Mouse (Mus musculus): ENCODE measurements at regions not wholly inside any gene's neighbourhood (a gene's known extent, or its start where the extent isn't known, plus 50 kb on each side); places are given as distances from the start of the nearest gene placed in this dataset.

GRCm38 (mm10) chr9:84673327-84673726 is 639.2 kb upstream of the Gm11114 start:
- Histone ChIP-seq H3K36me3 (ENCODE audit: control insufficient read depth, insufficient read depth, low read length) (no peaks in the 10 kb centered on the region), H3K4me2 (ENCODE audit: low read length) (no peak overlapping the region), H3K4me1 (ENCODE audit: control insufficient read depth, insufficient read depth, low read depth, low read length) (no peaks in the 10 kb centered on the region), H3K27me3 (replicated peaks; ENCODE audit: control insufficient read depth, insufficient read depth, low read length) (no peaks in the 10 kb centered on the region), H3K9ac (ENCODE audit: low read depth, low read length) (no peak overlapping the region), H3K4me3 (ENCODE audit: low read length) (no peak overlapping the region), H3K9me3 (ENCODE audit: control insufficient read depth, low read length) (no peaks in the 10 kb centered on the region), H3K27ac (ENCODE audit: low read depth, low read length) (no peak overlapping the region)
- no peak for ATAC-seq
- 58% methylated on average over 3 of the region's 3 CpGs for WGBS

GRCm38 (mm10) chr9:84678416-84678815 is 634.2 kb upstream of the Gm11114 start:
- Histone ChIP-seq H3K36me3 (ENCODE audit: control insufficient read depth, insufficient read depth, low read length) (no peaks in the 10 kb centered on the region), H3K9me3 (ENCODE audit: control insufficient read depth, low read length) (no peaks in the 10 kb centered on the region), H3K27ac (ENCODE audit: low read depth, low read length) (no peak overlapping the region), H3K4me2 (ENCODE audit: low read length) (no peak overlapping the region), H3K27me3 (replicated peaks; ENCODE audit: control insufficient read depth, insufficient read depth, low read length) (no peaks in the 10 kb centered on the region), H3K4me3 (ENCODE audit: low read length) (no peak overlapping the region), H3K4me1 (ENCODE audit: control insufficient read depth, insufficient read depth, low read depth, low read length) (no peaks in the 10 kb centered on the region), H3K9ac (ENCODE audit: low read depth, low read length) (no peak overlapping the region)
- ATAC-seq, result no peak
- 93% methylated on average over 1 of the region's 1 CpGs for WGBS

- no peaks in the 10 kb centered on the region for H3K4me1 ChIP-seq (ENCODE audit: control insufficient read depth, insufficient read depth, low read depth, low read length)
- no peak overlapping the region for H3K27ac ChIP-seq (ENCODE audit: low read depth, low read length)
- no peak overlapping the region for H3K9ac ChIP-seq (ENCODE audit: low read depth, low read length)
- H3K27me3 ChIP-seq (replicated peaks; ENCODE audit: control insufficient read depth, insufficient read depth, low read length), result no peaks in the 10 kb centered on the region
- H3K4me3 ChIP-seq (ENCODE audit: low read length), result no peak overlapping the region
- no peak for ATAC-seq
- WGBS, result 89% methylated on average over 3 of the region's 3 CpGs
- H3K4me2 ChIP-seq (ENCODE audit: low read length), result no peak overlapping the region
- no peaks in the 10 kb centered on the region for H3K36me3 ChIP-seq (ENCODE audit: control insufficient read depth, insufficient read depth, low read length)
- no peaks in the 10 kb centered on the region for H3K9me3 ChIP-seq (ENCODE audit: control insufficient read depth, low read length)
Measured at GRCm38 (mm10) chr9:84718615-84719191, 593.9 kb upstream of the Gm11114 start.

GRCm38 (mm10) chr9:84719396-84719795 is 593.2 kb upstream of the Gm11114 start:
- ATAC-seq, result no peak
- WGBS, result 90% methylated on average over 3 of the region's 3 CpGs
- Histone ChIP-seq H3K9me3 (ENCODE audit: control insufficient read depth, low read length) (no peaks in the 10 kb centered on the region), H3K9ac (ENCODE audit: low read depth, low read length) (no peak overlapping the region), H3K4me3 (ENCODE audit: low read length) (no peak overlapping the region), H3K27ac (ENCODE audit: low read depth, low read length) (no peak overlapping the region), H3K4me1 (ENCODE audit: control insufficient read depth, insufficient read depth, low read depth, low read length) (no peaks in the 10 kb centered on the region), H3K4me2 (ENCODE audit: low read length) (no peak overlapping the region), H3K27me3 (replicated peaks; ENCODE audit: control insufficient read depth, insufficient read depth, low read length) (no peaks in the 10 kb centered on the region), H3K36me3 (ENCODE audit: control insufficient read depth, insufficient read depth, low read length) (no peaks in the 10 kb centered on the region)

- no peak for ATAC-seq
- Histone ChIP-seq H3K27ac (ENCODE audit: low read depth, low read length) (no peak overlapping the region), H3K4me1 (ENCODE audit: control insufficient read depth, insufficient read depth, low read depth, low read length) (no peaks in the 10 kb centered on the region), H3K27me3 (replicated peaks; ENCODE audit: control insufficient read depth, insufficient read depth, low read length) (no peaks in the 10 kb centered on the region), H3K4me2 (ENCODE audit: low read length) (no peak overlapping the region), H3K9ac (ENCODE audit: low read depth, low read length) (no peak overlapping the region), H3K9me3 (ENCODE audit: control insufficient read depth, low read length) (no peaks in the 10 kb centered on the region), H3K4me3 (ENCODE audit: low read length) (no peak overlapping the region), H3K36me3 (ENCODE audit: control insufficient read depth, insufficient read depth, low read length) (no peaks in the 10 kb centered on the region)
- WGBS, result 87% methylated on average over 2 of the region's 2 CpGs
Measured at GRCm38 (mm10) chr9:84720454-84720853, 592.1 kb upstream of the Gm11114 start.

- ATAC-seq, result no peak
- no peaks in the 10 kb centered on the region for H3K9me3 ChIP-seq (ENCODE audit: control insufficient read depth, low read length)
- no peaks in the 10 kb centered on the region for H3K36me3 ChIP-seq (ENCODE audit: control insufficient read depth, insufficient read depth, low read length)
- no peak overlapping the region for H3K27ac ChIP-seq (ENCODE audit: low read depth, low read length)
- no peak overlapping the region for H3K9ac ChIP-seq (ENCODE audit: low read depth, low read length)
- no peak overlapping the region for H3K4me3 ChIP-seq (ENCODE audit: low read length)
- H3K4me1 ChIP-seq (ENCODE audit: control insufficient read depth, insufficient read depth, low read depth, low read length), result no peaks in the 10 kb centered on the region
- no peaks in the 10 kb centered on the region for H3K27me3 ChIP-seq (replicated peaks; ENCODE audit: control insufficient read depth, insufficient read depth, low read length)
- 74% methylated on average over 2 of the region's 2 CpGs for WGBS
- no peak overlapping the region for H3K4me2 ChIP-seq (ENCODE audit: low read length)
Measured at GRCm38 (mm10) chr9:84739266-84739665, 573.3 kb upstream of the Gm11114 start.

- H3K27me3 ChIP-seq (replicated peaks; ENCODE audit: control insufficient read depth, insufficient read depth, low read length), result no peaks in the 10 kb centered on the region
- H3K36me3 ChIP-seq (ENCODE audit: control insufficient read depth, insufficient read depth, low read length), result no peaks in the 10 kb centered on the region
- H3K9ac ChIP-seq (ENCODE audit: low read depth, low read length), result no peak overlapping the region
- H3K4me1 ChIP-seq (ENCODE audit: control insufficient read depth, insufficient read depth, low read depth, low read length), result no peaks in the 10 kb centered on the region
- no peak for ATAC-seq
- 68% methylated on average over 2 of the region's 2 CpGs for WGBS
- H3K4me3 ChIP-seq (ENCODE audit: low read length), result no peak overlapping the region
- no peak overlapping the region for H3K4me2 ChIP-seq (ENCODE audit: low read length)
- H3K9me3 ChIP-seq (ENCODE audit: control insufficient read depth, low read length), result no peaks in the 10 kb centered on the region
- no peak overlapping the region for H3K27ac ChIP-seq (ENCODE audit: low read depth, low read length)
Measured at GRCm38 (mm10) chr9:84740336-84740735, 572.2 kb upstream of the Gm11114 start.

- Histone ChIP-seq H3K4me3 (ENCODE audit: low read length) (no peak overlapping the region), H3K4me1 (ENCODE audit: control insufficient read depth, insufficient read depth, low read depth, low read length) (no peaks in the 10 kb centered on the region), H3K27ac (ENCODE audit: low read depth, low read length) (no peak overlapping the region), H3K4me2 (ENCODE audit: low read length) (no peak overlapping the region), H3K9ac (ENCODE audit: low read depth, low read length) (no peak overlapping the region), H3K9me3 (ENCODE audit: control insufficient read depth, low read length) (no peaks in the 10 kb centered on the region), H3K36me3 (ENCODE audit: control insufficient read depth, insufficient read depth, low read length) (no peaks in the 10 kb centered on the region), H3K27me3 (replicated peaks; ENCODE audit: control insufficient read depth, insufficient read depth, low read length) (no peaks in the 10 kb centered on the region)
- no peak for ATAC-seq
- 55% methylated on average over 1 of the region's 1 CpGs for WGBS
Measured at GRCm38 (mm10) chr9:84754332-84754731, 558.2 kb upstream of the Gm11114 start.

GRCm38 (mm10) chr9:84754828-84755227 is 557.7 kb upstream of the Gm11114 start:
- no peak overlapping the region for H3K27ac ChIP-seq (ENCODE audit: low read depth, low read length)
- no peak overlapping the region for H3K9ac ChIP-seq (ENCODE audit: low read depth, low read length)
- H3K27me3 ChIP-seq (replicated peaks; ENCODE audit: control insufficient read depth, insufficient read depth, low read length), result no peaks in the 10 kb centered on the region
- no peak overlapping the region for H3K4me2 ChIP-seq (ENCODE audit: low read length)
- H3K36me3 ChIP-seq (ENCODE audit: control insufficient read depth, insufficient read depth, low read length), result no peaks in the 10 kb centered on the region
- H3K4me3 ChIP-seq (ENCODE audit: low read length), result no peak overlapping the region
- H3K4me1 ChIP-seq (ENCODE audit: control insufficient read depth, insufficient read depth, low read depth, low read length), result no peaks in the 10 kb centered on the region
- WGBS, result 64% methylated on average over 2 of the region's 2 CpGs
- no peaks in the 10 kb centered on the region for H3K9me3 ChIP-seq (ENCODE audit: control insufficient read depth, low read length)
- ATAC-seq, result no peak

GRCm38 (mm10) chr9:84774348-84774747 is 538.2 kb upstream of the Gm11114 start:
- no peaks in the 10 kb centered on the region for H3K4me1 ChIP-seq (ENCODE audit: control insufficient read depth, insufficient read depth, low read depth, low read length)
- no peak for ATAC-seq
- H3K36me3 ChIP-seq (ENCODE audit: control insufficient read depth, insufficient read depth, low read length), result no peaks in the 10 kb centered on the region
- H3K4me3 ChIP-seq (ENCODE audit: low read length), result no peak overlapping the region
- 82% methylated on average over 11 of the region's 11 CpGs for WGBS
- H3K9me3 ChIP-seq (ENCODE audit: control insufficient read depth, low read length), result no peaks in the 10 kb centered on the region
- no peak overlapping the region for H3K27ac ChIP-seq (ENCODE audit: low read depth, low read length)
- H3K27me3 ChIP-seq (replicated peaks; ENCODE audit: control insufficient read depth, insufficient read depth, low read length), result no peaks in the 10 kb centered on the region; the same call in 1 of the 2 replicates
- no peak overlapping the region for H3K4me2 ChIP-seq (ENCODE audit: low read length)
- no peak overlapping the region for H3K9ac ChIP-seq (ENCODE audit: low read depth, low read length)

Data from hindbrain, embryonic 16.5 days (tissue).